Mouse (Mus musculus) left cerebral cortex, postnatal 36 days (tissue): ENCODE measurements around the gene Ypel1. TPM values are rescaled to one million over a fixed set of nuclear protein-coding genes. Genes with fewer than 3 reads are reported as not detected.

Experiments used
- DNase-seq, 2 experiments: peaks; one replicate each; pipeline ENCODE4 v3.0.0; 2021 to 2022; ENCODE audit warnings: low spot score in 2 of 2, mixed read lengths in 1 of 2
- intact Hi-C: fragments of 180-260 bp; cut with DNase I; formaldehyde crosslinking; loops from one replicate; pipeline ENCODE4 v1.15.1; 2025
- total RNA-seq, 2 experiments: library from RNA; stranded (reverse); gene quantifications; 2 replicates each; pipeline ENCODE4 v1.2.3; 2021

The Ypel1 gene
- 10 to 100 TPM; 42.6 TPM for total RNA-seq

DNA sequence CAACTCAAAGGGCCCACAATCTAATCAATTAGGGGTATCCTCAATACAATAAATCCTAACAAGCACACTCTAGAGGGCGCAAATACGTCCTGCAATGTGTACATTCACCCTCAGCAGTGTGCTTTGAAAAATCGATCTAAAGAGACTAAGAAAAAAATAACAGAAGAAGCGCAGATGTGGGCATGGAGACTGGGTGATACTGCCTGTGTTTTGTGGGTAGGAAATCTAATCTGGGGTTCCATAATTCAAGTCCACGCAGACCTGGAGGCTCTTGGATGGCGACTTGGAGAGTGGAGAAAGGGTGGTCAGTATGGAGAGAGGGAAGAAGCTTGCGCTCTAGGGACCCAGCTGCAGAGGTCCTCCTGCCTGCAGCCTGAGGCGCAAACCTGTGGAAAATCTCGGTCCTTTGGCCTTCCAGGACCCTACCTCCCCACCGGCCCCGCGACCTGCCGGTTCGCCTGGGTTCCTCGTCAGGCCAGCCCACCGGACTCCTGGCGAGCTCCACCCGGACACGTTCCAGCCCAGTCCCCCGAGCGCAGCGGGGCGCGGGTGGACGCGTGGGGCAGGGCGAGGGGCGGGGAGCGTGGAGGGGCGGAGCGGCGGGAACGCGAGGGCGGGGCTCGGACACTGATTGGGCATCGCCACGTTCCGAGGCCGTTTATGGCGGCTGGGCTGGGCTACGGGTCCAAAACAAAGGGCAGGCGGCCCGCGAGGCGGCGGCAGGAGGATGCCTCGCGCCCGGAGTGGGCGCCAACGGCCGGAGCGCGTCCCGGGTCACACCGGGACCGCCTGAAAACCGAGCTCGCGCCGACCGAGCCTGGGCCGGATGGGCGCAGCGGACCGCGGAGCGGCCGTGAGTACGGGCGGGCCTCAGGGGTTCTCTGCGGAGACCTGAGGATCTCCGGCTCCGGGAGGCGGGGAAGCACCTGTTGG, at the start of gene Ypel1:
Ypel1 (plus strand) TSS at position 186 of the 933 bp plus-strand sequence.
- intact Hi-C loops: no loop called here
- DNase-seq: peak; percentile 88 to 91

DNA sequence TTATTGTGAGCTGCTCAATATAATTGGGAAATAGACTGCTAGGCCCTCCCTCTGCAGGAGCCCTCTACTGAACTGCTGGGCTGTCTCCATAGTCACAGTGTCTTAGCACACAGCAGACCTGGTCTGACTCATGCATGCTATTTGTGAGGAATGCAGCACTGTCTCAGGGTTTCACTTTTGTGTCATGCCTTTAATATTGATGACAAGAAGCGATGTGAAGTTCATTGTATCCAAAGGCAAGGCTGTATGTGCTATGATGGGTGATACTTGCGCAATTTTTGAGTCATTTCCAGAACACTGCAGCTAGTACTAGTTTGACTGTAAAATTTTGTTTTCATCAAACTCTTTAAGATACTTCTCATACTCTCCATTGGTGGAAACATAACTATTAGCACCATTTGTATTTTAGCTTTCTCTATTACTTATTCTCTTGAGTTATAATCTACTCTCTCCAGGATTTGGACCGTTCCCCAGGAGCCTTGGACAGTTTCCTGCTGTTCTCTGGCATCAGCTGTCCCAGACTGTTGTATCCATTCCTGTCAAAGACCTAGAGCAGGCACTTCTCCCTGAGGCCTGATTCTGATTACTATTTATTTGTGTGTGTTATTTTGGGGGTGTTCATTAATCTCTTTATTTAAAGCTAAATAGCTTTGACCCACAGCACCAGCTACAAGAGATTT, 44.9 kb upstream of the Ypel1 start:
- intact Hi-C loops: loop anchor here (5.0 kb wide), 1 partner anchor 42 kb away; the partner anchor contains the start of gene Mapk1
- no peak for DNase-seq

DNA sequence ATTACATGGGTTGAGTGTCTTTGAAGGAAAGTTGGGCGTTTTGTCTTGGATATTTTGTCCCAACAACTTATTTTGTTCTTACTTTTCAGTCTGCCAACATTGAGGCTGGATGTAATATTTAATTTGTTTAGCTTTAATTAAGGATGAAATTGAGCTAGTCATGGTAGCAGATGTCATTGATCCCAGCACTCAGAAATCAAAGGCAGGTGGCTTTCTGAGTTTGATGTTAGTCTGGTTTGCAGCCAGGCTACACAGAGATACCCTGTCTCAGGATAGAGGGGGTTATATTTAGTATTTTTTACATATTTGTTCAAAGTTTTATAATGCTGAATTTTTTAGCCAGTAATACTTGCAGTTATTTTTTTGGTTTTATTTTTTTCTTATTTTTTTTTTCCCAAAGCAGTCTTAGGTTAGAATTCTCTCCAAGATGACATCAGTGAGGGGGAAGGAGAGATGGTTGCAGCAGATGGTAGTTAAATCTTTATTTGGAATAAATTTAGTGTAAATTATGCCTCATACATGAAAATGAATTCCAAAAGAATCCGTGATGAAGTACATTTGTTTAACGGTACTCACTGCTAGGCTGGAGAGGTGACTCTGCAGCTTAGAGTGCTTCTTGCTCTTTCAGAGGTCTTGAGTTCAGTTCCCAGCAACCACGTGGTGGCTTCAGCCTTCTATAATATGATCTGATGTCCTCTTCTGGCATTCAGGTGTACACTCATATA, 39.4 kb upstream of the Ypel1 start:
- intact Hi-C loops: loop anchor here (5.0 kb wide), 2 partner anchors 48 to 103 kb away; partner anchors contain the start of gene Mapk1
- DNase-seq: no peak

DNA sequence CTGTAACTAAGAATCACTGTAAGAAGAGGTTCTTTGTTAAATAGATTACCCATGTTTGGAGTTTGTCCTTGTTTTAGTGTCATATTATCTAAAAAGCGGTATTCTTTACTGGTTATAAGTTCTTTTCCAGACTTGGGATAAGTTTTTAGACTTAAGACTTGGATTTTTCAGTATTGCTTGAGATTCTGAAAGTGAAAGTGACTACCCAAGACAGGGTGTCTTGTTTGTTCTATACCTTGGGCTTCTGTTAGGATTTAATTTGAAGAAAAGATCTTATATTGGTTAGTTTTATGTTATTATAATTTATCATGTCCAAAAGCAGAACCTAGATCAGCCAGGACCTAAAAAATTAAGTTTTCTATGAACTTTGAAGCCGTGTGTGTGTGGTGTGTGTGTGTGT, 35.7 kb upstream of the Ypel1 start:
- no peak for DNase-seq
- intact Hi-C loops: loop anchor here (5.0 kb wide), 1 partner anchor 106 kb away; no protein-coding TSS in a partner anchor

DNA sequence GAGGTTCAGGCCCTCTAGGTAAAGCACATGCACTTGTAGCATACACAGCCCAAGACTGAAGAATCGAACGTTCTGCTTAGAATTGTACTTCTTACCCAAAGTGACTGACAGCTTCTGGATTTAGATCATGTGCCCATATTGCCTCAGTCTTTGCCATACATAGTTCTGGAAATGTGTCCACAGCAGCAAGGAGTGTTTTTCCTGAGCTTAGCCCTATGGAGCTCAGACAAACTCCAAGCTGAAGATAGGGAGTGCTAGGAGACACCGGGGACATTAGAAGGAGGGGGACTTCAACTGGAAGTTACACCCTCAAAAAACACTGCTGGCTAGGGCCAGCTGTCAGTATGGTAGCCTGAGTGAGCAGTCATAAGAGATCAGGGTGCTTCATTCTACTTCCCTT, 28.8 kb upstream of the Ypel1 start:
- DNase-seq: no peak
- intact Hi-C loops: no loop called here

DNA sequence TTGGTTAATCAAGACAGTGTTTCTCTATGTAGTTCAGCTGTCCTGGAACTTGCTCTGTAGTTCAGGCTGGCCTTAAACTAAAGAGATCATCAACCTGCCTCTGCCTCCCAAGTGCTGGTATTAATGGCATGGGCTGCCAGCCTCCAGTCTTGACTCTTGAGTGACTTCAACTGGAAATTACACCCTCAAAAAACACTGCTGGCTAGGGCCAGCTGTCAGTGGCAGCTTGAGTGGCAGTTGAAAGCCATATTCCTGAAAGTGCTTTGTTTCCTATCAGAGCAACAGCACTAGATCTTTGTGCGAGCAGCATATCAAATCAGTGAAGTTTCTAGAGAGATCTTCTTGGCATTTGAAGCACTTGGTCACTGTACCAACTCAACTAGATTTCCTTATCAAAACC, 28.1 kb upstream of the Ypel1 start:
- intact Hi-C loops: no loop called here
- DNase-seq: no peak

DNA sequence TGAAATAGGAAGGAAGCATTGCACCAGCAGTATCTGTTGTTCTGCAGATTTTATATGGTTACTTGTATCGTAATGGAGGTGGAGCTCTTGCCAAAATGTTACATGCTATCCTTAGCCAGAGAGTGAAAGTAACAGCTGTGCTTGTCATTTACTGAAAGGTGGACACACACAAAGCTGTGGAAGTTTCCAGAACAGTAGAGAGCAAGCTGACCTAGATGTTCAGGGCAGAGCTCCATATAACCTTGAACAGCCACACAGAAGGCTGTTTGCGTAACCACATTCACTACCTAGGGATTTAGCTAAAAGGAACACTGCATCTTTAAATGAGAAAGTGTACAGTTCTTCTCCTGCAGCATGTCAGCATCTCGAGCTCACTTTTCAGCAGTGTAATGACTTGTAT, 25.2 kb upstream of the Ypel1 start:
- intact Hi-C loops: no loop called here

DNA sequence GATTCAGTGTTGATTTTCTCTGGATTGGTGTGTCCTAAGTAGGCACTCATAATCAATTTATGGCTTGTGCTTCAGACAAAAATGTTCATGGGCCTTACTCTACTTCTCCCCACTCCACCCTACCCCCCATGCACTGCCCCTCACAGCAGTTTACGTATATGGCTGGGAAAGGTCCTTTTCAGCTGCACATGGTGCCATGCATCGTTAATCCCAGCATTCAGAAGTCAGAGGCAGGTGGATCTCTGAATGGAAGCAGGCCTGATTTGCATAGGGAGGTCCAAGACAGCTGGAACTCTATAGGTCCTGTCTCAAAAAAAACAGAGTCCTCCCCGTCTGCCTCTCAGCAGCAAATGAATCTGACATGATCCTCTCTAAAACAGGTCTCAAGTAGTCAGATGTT, 24.2 kb upstream of the Ypel1 start:
- no peak for DNase-seq
- intact Hi-C loops: no loop called here

More for the DNA sequence above, 25.2 kb upstream of the Ypel1 start:
- no peak for DNase-seq

DNA sequence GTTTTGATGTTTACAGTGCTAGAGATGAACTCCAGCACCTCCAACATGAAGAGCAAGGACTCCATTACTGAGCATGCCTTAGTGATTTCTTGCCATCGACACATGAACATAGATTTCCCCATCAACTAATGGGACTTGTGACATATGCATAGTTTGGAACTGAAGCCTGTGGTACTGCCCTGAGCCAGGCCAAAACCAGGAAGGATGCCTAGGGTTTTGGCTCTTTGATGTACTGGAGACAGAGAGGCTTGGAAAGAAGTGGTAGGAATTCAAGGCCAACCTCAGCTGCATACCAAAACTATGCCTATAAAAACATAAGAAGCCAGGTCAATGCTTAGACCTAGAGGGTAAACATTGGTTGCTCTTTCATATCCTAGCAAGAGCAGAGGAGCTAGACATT, 19.6 kb upstream of the Ypel1 start:
- no peak for DNase-seq
- intact Hi-C loops: no loop called here

DNA sequence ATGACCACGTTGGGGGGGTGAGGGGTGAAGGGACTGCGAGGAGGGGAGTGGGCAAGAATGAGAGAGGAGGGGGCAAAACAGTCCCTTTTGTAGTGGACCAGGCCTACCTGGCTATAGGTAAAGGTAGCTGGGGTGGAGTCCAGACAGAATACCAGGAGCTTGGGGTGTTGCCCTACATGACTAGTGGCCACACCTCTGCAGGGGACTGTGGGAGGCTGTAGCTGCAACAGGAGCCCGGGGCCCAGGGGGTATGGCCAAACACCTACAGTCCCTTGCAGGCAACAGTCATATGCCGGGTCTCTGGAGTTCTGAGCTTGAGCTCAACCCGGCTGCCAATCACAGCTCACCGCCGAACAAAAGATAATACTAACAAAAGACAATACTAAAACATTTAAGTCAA, 17.4 kb upstream of the Ypel1 start:
- intact Hi-C loops: no loop called here
- no peak for DNase-seq

DNA sequence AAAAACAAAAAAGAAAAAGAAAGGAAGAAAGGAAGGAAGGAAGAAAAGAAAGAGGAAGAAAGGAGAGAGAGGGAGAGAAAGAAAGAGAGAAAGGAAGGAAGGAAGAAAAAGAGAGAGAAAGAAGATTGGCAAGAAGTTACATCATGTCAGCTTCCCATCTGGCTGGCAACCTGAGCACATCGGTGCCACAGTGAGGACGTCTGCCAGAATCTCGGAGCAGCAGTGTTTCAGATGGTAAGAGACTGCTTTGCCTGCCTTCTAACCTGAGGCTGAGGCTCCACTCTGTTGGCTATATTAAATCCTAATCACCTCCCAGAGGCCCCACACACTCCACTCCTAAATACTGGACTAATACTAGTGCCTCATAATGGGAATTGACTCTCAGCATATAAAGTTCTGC, 15.6 kb upstream of the Ypel1 start:
- intact Hi-C loops: no loop called here
- DNase-seq: no peak

DNA sequence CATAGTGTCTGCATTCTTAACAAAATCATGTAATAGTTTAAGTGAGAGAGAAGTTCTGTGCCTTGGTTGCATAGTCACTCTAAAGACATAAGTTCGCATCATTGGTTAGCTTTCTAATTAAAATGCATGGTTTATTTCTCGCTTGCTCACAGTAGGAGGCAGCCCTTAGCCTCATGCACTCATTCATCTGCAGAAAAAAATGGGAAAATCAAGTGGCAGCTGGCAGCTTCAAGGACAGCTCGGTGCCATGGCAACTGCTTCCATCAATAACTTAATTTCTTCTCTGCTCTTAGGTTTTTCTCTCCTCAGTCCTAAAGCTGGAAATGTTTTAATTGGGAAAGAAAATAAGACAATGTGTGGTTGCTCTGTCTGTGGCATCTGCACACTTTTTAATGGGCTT, 13.9 kb upstream of the Ypel1 start:
- intact Hi-C loops: no loop called here
- DNase-seq: peak in 1 of 2 experiments; percentile 50

DNA sequence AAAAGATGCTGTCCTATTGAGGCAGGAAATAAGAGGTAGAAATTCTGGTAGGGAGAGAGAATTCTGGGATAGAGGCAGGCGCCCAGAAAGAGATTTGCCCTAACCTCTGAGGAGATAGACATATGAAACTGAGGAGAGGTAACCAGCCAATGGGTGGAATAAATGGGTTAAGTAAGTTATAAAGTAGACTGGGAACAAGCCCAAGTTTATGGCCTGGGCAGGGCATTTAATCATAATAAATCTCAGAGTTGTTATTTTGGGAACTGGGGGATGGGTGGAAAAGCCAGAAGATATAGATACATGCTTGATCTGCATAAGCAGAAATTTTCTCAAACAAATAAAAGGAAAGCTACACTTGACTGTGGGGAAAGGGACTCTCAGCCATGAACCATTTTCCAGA, 7.2 kb upstream of the Ypel1 start:
- no peak for DNase-seq
- intact Hi-C loops: no loop called here

DNA sequence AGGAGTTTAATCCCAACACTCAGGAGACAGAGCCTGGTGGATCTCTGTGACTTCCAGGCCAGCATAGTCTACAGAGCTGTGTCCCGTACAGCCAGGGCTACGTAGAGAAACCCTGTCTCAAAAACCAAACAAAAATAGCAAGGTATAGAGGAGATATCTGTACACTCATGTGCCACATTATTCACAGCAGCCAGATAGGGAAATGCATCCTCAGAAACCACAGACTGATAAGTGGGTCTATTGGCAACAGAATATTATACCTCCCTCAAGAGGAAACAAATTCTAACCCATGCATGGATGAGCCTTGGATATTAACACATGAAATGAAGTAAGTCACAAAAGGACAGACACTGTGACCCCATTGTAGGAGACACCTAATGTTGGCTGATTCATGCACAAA, 1.9 kb upstream of the Ypel1 start:
- no peak for DNase-seq
- intact Hi-C loops: no loop called here

DNA sequence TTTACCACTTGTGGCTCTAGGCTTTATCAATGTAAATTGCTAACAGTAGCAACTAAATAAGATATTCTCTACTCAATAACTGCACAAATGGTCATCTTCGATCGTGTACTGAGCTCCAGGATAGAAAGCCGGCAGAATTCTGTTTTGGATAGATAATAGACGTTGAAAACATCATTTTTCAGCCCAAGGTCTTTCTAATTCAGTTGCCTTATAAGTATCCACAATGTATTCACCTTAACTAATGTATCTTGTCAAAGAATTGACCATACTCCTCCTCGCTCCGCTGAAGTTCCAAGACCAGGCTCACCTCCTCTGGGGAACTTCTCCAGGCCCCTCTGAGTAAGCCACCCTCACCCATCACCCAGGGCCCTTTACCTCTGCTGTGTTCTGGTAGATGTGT, 1.2 kb downstream of the Ypel1 start:
- no peak for DNase-seq
- intact Hi-C loops: no loop called here

DNA sequence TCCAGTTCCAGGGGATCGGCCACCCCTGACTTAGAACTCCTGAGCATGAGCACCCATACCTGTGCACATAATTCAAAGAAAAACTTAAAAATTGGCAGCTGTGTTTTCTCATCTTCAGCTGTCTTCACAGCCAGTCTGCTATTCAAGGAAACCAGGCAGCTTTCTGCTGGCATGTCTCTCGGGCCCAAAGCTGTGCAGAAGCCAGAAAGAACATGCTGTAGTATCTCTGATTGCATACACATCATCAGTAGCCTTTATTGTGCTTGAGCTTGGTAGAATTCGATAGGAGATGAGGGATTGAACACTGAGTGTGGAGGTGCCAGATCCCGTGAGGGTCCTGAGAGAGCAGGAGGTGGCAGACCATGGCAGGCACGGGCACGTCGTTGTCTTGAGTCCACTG, 3.5 kb downstream of the Ypel1 start:
- intact Hi-C loops: no loop called here
- peak in 1 of 2 experiments; percentile 53 for DNase-seq

DNA sequence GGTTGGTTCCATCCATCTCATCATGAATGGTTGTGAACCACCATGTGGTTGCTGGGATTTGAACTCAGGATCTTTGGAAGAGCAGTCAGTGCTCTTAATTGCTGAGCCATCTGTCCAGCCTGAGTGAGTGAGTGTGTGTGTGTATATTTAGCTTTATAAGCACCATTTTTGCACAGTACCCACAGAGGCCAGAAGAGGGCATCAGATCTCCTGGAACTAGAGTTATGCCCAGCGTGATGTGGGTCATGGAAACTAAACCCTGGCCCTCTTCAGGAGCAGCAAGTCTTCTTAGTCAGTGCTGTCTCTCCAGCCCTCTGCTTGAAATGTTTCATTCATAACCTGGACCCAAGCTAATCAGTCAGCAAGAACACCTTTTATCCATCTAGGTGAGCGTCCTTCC, 6.8 kb downstream of the Ypel1 start:
- intact Hi-C loops: no loop called here
- no peak for DNase-seq

DNA sequence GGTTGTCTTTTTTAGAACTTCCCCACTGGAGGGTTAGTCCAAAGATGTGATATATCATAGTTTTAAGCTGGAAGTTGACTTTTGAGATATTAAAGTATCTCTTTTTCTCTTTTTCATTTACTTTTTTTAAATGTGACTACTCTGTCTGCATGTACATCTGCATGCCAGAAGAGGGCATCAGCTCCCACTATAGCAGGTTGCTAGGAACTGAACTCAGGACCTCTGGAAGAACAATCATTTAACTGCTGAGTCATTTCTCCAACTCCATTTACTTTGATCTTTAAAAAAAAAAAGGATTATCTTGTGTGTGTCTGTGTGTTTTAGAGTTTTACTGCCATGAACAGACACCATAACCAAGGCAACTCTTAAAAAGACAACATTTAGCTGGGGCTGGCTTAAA, 7.4 kb downstream of the Ypel1 start:
- intact Hi-C loops: no loop called here
- DNase-seq: no peak

DNA sequence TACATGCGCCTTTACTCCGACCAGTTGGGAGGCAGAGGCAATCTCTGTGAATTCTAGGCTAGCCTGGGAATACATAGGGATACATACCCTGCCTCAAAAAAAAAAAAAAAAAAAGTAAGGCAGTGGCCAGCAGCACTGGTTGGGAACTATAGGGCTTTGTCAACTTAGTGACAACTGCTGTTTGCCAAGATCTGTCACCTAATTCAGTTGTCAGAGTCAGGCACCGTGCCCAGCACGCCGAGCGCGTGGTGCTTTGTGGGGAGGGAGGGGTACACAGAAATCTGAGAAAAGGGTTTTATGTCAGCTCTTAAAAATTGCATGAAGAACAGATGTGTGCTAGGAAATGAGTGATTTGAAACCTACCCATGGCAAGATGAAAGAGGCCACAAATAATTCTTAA, 8.6 kb downstream of the Ypel1 start:
- intact Hi-C loops: no loop called here
- no peak for DNase-seq

DNA sequence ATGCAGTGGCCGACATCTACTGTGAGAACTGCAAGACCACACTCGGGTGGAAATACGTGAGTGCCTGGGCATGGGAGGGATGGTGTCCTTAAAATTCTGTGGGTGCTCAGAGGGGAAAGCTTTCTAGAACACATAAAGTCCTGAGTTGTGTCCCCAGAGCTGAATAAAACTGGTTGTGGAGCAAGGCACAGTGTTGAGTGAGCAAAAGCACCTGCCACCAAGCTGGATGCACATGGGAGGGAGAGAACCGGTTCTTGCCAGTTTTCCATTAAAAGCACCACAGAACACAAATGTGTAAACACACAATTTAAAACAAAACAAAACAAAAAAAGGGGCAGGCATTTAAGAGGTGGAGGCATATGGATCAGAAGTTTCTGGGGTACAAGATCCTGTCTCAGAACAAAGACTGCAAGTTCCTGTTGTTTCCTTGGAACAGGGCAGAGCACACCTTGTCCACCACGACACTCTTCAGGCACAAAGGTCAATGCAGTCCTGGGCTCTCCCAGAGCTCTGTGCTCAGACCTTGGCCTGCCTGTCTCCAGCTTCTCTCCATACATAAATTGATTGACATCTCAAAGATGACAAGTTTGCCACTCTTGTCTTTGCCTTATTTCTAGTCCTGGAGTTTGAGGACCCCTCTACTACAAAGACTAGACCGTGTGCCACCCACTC, 12.8 kb downstream of the Ypel1 start:
- DNase-seq: no peak
- intact Hi-C loops: no loop called here
